Mouse (Mus musculus) ES-E14 (cell line): ENCODE results near the gene Tram2.

ENCODE experiments used
- CHD2 ChIP-seq: IDR thresholded peaks from 2 replicates; pipeline ENCODE4 v1.6.1; 2014; ENCODE audit warnings: mild to moderate bottlenecking, low read depth, low read length, inconsistent platforms
- ZNF384 ChIP-seq: IDR thresholded peaks from 2 replicates; pipeline ENCODE4 v1.6.1; 2012; ENCODE audit warnings: low read depth, low read length, inconsistent platforms

GRCm38 (mm10) chr1:21086291-21086690 is 7.3 kb upstream of the Tram2 start:
- TF ChIP-seq CHD2 (no peak), ZNF384 (no peak)
